Mouse (Mus musculus) myocyte (in vitro differentiated cells): ENCODE data around the gene Gm20388. TPM values are rescaled to one million over a fixed set of nuclear protein-coding genes. Genes with fewer than 3 reads are reported as not detected.

Experiments used
- H3K27me3 ChIP-seq: one replicate; pipeline ENCODE4 v1.6.1; 2011; ENCODE audit not compliant: control insufficient read depth, insufficient read depth, insufficient read length
- H3K36me3 ChIP-seq: one replicate; pipeline ENCODE4 v1.6.1; 2011; ENCODE audit not compliant: control insufficient read depth, insufficient read depth
- H3K4me2 ChIP-seq: one replicate; pipeline ENCODE4 v1.6.1; 2011; ENCODE audit warnings: low read depth, control low read depth
- H3K4me3 ChIP-seq: one replicate; pipeline ENCODE4 v1.5.1; 2011; ENCODE audit warnings: mild to moderate bottlenecking, control low read depth, moderate library complexity
- H3K79me2 ChIP-seq: one replicate; pipeline ENCODE4 v1.6.1; 2011; ENCODE audit not compliant: control insufficient read depth, insufficient read depth
- H3ac ChIP-seq: one replicate; pipeline ENCODE4 v1.6.1; 2011; ENCODE audit not compliant: control insufficient read depth, insufficient read length
- CEBPB ChIP-seq: IDR thresholded peaks from 2 replicates; pipeline ENCODE4 v1.6.1; 2011; ENCODE audit warnings: mild to moderate bottlenecking, moderate library complexity; ENCODE audit not compliant: poor library complexity, insufficient read depth, severe bottlenecking
- E2F4 ChIP-seq: IDR thresholded peaks from one replicate; pipeline ENCODE4 v1.6.1; 2011; ENCODE audit warnings: mild to moderate bottlenecking, control low read depth, moderate library complexity; ENCODE audit not compliant: insufficient read depth
- MAX ChIP-seq: IDR thresholded peaks from one replicate; pipeline ENCODE4 v1.6.1; 2011; ENCODE audit warnings: low read depth, mild to moderate bottlenecking, control low read depth
- MYOD1 ChIP-seq, 3 experiments: IDR thresholded peaks; one replicate each; pipeline ENCODE4 v1.6.1; 2011; ENCODE audit warnings: control low read depth in 2 of 3, low read depth in 2 of 3, mild to moderate bottlenecking in 2 of 3, moderate library complexity in 1 of 3; ENCODE audit not compliant: insufficient read length in 2 of 3, control insufficient read depth in 1 of 3
- MYOG ChIP-seq, 3 experiments: IDR thresholded peaks; one replicate each; pipeline ENCODE4 v1.6.1; 2011; ENCODE audit warnings: control low read depth in 2 of 3, low read depth in 2 of 3, mild to moderate bottlenecking in 2 of 3; ENCODE audit not compliant: insufficient read length in 2 of 3, control insufficient read depth in 1 of 3, insufficient read depth in 1 of 3
- POLR2A ChIP-seq: IDR thresholded peaks from one replicate; pipeline ENCODE4 v1.6.1; 2011; ENCODE audit warnings: low read depth, mild to moderate bottlenecking, control low read depth, moderate library complexity; ENCODE audit not compliant: insufficient read length
- POLR2AphosphoS2 ChIP-seq: IDR thresholded peaks from one replicate; pipeline ENCODE4 v1.6.1; 2011; ENCODE audit warnings: low read depth, control low read depth; ENCODE audit not compliant: insufficient read length
- REST ChIP-seq: IDR thresholded peaks from one replicate; pipeline ENCODE4 v1.6.1; 2011; ENCODE audit warnings: mild to moderate bottlenecking, control low read depth, moderate library complexity; ENCODE audit not compliant: insufficient read depth, insufficient read length
- SRF ChIP-seq: IDR thresholded peaks from one replicate; pipeline ENCODE4 v1.6.1; 2011; ENCODE audit warnings: low read depth; ENCODE audit not compliant: control insufficient read depth, insufficient read length
- TCF12 ChIP-seq: IDR thresholded peaks from one replicate; pipeline ENCODE4 v1.6.1; 2011; ENCODE audit warnings: mild to moderate bottlenecking, control low read depth; ENCODE audit not compliant: poor library complexity, insufficient read depth, severe bottlenecking
- TCF3 ChIP-seq: IDR thresholded peaks from one replicate; pipeline ENCODE4 v1.6.1; 2011; ENCODE audit warnings: low read depth, control low read depth; ENCODE audit not compliant: insufficient read length
- USF1 ChIP-seq: IDR thresholded peaks from one replicate; pipeline ENCODE4 v1.6.1; 2011; ENCODE audit warnings: low read depth, mild to moderate bottlenecking, control low read depth, moderate library complexity
- polyA plus RNA-seq: library from polyadenylated mRNA; unstranded; fragments of >200 nt; fragmentation: generic; extraction: Trizol; gene quantifications from one replicate; pipeline ENCODE4 v1.2.1, GENCODE M21; 2012; ENCODE audit warnings: missing spikeins

Gene Gm20388
- polyA plus RNA-seq, 1 experiment, result 15.3 TPM

DNA sequence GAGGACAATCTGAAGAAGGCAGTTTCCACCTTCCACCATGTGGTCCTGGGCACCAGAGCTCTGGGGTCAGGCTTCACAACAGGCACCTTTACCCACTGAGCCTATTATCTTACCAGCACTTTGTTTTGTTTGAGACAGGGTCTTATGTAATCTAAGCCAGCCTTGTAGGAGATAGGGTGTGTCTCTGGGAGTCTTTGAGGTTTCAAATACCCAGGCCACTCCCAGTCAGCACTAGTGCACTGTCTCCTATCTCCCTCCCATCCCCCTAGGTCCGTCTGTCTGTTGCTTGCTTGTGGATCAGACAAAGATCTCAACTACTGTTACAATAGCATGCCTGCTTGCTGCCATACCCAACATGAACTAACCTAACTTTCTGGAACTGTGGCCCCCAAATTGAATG is 3050.3 kb downstream of the Gm20388 start:
- no peak for TF ChIP-seq USF1
- TF ChIP-seq TCF12, result no peak
- TF ChIP-seq SRF, result no peak
- TF ChIP-seq TCF3, result no peak
- TF ChIP-seq MAX, result no peak
- TF ChIP-seq REST, result no peak
- TF ChIP-seq MYOG (IDR thresholded peaks at IDR 0.05; ENCODE audit: control insufficient read depth in 1 of 3, insufficient read depth in 1 of 3, insufficient read length in 2 of 3, low read depth in 2 of 3), result no peak
- no peak for TF ChIP-seq POLR2AphosphoS2
- no peak for TF ChIP-seq POLR2A
- no peak for TF ChIP-seq E2F4
- no peak for TF ChIP-seq MYOD1 (IDR thresholded peaks at IDR 0.05; ENCODE audit: control insufficient read depth in 1 of 3, insufficient read length in 2 of 3, low read depth in 2 of 3)
- no peak for TF ChIP-seq CEBPB
- H3K27me3 ChIP-seq, result no peaks in the 10 kb centered on the region
- peak overlapping the region; percentile 51 for H3K4me2 ChIP-seq
- no peaks in the 10 kb centered on the region for H3K36me3 ChIP-seq
- H3K79me2 ChIP-seq, result peaks cover 100% of the 10 kb centered on the region
- no peak overlapping the region for H3ac ChIP-seq
- no peak overlapping the region for H3K4me3 ChIP-seq

- H3K4me3 ChIP-seq, result no peak overlapping the region
- H3K36me3 ChIP-seq, result no peaks in the 10 kb centered on the region
- H3ac ChIP-seq, result no peak overlapping the region
- no peak for TF ChIP-seq CEBPB
- no peak for TF ChIP-seq MYOD1 (IDR thresholded peaks at IDR 0.05; ENCODE audit: control insufficient read depth in 1 of 3, insufficient read length in 2 of 3, low read depth in 2 of 3)
- no peak for TF ChIP-seq USF1
- no peak for TF ChIP-seq MAX
- no peak for TF ChIP-seq TCF12
- no peak for TF ChIP-seq E2F4
- no peak for TF ChIP-seq MYOG (IDR thresholded peaks at IDR 0.05; ENCODE audit: control insufficient read depth in 1 of 3, insufficient read depth in 1 of 3, insufficient read length in 2 of 3, low read depth in 2 of 3)
- no peak for TF ChIP-seq REST
- no peak for TF ChIP-seq TCF3
- TF ChIP-seq SRF, result no peak
- TF ChIP-seq POLR2AphosphoS2, result no peak
- no peak for TF ChIP-seq POLR2A
- no peaks in the 10 kb centered on the region for H3K27me3 ChIP-seq
- peaks cover 100% of the 10 kb centered on the region for H3K79me2 ChIP-seq
- H3K4me2 ChIP-seq, result peak overlapping the region; percentile 51
Measured at GRCm38 (mm10) chr8:122961458-122961857, 3050.8 kb downstream of the Gm20388 start.

- Histone ChIP-seq H3K4me3 (no peak overlapping the region), H3ac (no peak overlapping the region), H3K27me3 (no peaks in the 10 kb centered on the region), H3K4me2 (peak overlapping the region; percentile 51), H3K36me3 (no peaks in the 10 kb centered on the region), H3K79me2 (peaks cover 100% of the 10 kb centered on the region)
- no peak for TF ChIP-seq SRF
- no peak for TF ChIP-seq POLR2AphosphoS2
- TF ChIP-seq MYOD1 (IDR thresholded peaks at IDR 0.05; ENCODE audit: control insufficient read depth in 1 of 3, insufficient read length in 2 of 3, low read depth in 2 of 3), result no peak
- TF ChIP-seq USF1, result no peak
- TF ChIP-seq REST, result no peak
- TF ChIP-seq E2F4, result no peak
- no peak for TF ChIP-seq MYOG (IDR thresholded peaks at IDR 0.05; ENCODE audit: control insufficient read depth in 1 of 3, insufficient read depth in 1 of 3, insufficient read length in 2 of 3, low read depth in 2 of 3)
- TF ChIP-seq TCF3, result no peak
- TF ChIP-seq CEBPB, result no peak
- TF ChIP-seq TCF12, result no peak
- TF ChIP-seq MAX, result no peak
- TF ChIP-seq POLR2A, result no peak
Measured at GRCm38 (mm10) chr8:122962046-122962445, 3051.4 kb downstream of the Gm20388 start.

- H3K36me3 ChIP-seq, result peaks cover 7% of the 10 kb centered on the region
- H3K4me3 ChIP-seq, result no peak overlapping the region
- no peak overlapping the region for H3ac ChIP-seq
- no peak overlapping the region for H3K4me2 ChIP-seq
- TF ChIP-seq POLR2A, result no peak
- no peak for TF ChIP-seq CEBPB
- no peak for TF ChIP-seq REST
- TF ChIP-seq POLR2AphosphoS2, result no peak
- no peak for TF ChIP-seq MYOG (IDR thresholded peaks at IDR 0.05; ENCODE audit: control insufficient read depth in 1 of 3, insufficient read depth in 1 of 3, insufficient read length in 2 of 3, low read depth in 2 of 3)
- TF ChIP-seq TCF3, result no peak
- TF ChIP-seq E2F4, result no peak
- no peak for TF ChIP-seq SRF
- no peak for TF ChIP-seq TCF12
- no peak for TF ChIP-seq MAX
- TF ChIP-seq MYOD1 (IDR thresholded peaks at IDR 0.05; ENCODE audit: control insufficient read depth in 1 of 3, insufficient read length in 2 of 3, low read depth in 2 of 3), result no peak
- no peak for TF ChIP-seq USF1
- no peaks in the 10 kb centered on the region for H3K27me3 ChIP-seq
- H3K79me2 ChIP-seq, result peaks cover 100% of the 10 kb centered on the region
Measured at GRCm38 (mm10) chr8:122966638-122967037, 3056.0 kb downstream of the Gm20388 start.

DNA sequence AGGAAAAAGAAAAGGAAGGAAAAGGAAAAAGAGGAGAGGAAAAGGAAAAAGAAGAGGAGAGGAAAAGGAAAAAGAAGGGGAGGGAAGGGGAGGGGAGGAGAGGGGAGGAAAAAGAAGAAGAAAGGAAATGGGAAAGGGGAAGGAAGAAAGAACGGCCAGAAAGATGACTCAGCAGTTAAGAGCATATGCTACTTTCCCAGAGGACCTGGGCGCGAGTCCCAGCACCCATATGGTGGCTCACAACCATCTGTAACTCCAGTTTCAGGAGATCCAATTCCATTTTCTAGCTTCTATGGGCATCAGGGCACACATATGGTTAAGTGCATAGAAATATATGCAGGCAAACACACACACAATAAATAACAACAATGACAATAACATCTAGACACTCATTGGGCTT is 3057.5 kb downstream of the Gm20388 start:
- H3K27me3 ChIP-seq, result no peaks in the 10 kb centered on the region
- H3K79me2 ChIP-seq, result peaks cover 100% of the 10 kb centered on the region
- no peak for TF ChIP-seq REST
- no peak for TF ChIP-seq MYOG (IDR thresholded peaks at IDR 0.05; ENCODE audit: control insufficient read depth in 1 of 3, insufficient read depth in 1 of 3, insufficient read length in 2 of 3, low read depth in 2 of 3)
- TF ChIP-seq MAX, result no peak
- TF ChIP-seq POLR2A, result no peak
- no peak for TF ChIP-seq SRF
- no peak for TF ChIP-seq E2F4
- no peak for TF ChIP-seq CEBPB
- TF ChIP-seq TCF3, result no peak
- no peak for TF ChIP-seq MYOD1 (IDR thresholded peaks at IDR 0.05; ENCODE audit: control insufficient read depth in 1 of 3, insufficient read length in 2 of 3, low read depth in 2 of 3)
- no peak for TF ChIP-seq USF1
- no peak for TF ChIP-seq POLR2AphosphoS2
- TF ChIP-seq TCF12, result no peak
- H3ac ChIP-seq, result no peak overlapping the region
- no peak overlapping the region for H3K4me2 ChIP-seq
- H3K4me3 ChIP-seq, result no peak overlapping the region
- peaks cover 9% of the 10 kb centered on the region for H3K36me3 ChIP-seq
